Mouse (Mus musculus): ENCODE data around the gene Kbtbd4.

Gene Kbtbd4

GRCm38 (mm10) chr2:90906721-90907120, 2.2 kb downstream of the Kbtbd4 start:
- DNase-seq, result no peak

- DNase-seq, result no peak
Measured at GRCm38 (mm10) chr2:90910861-90911260, 6.3 kb downstream of the Kbtbd4 start.

GRCm38 (mm10) chr2:90911668-90912067, 7.1 kb downstream of the Kbtbd4 start:
- no peak for DNase-seq

GRCm38 (mm10) chr2:90913671-90914070, 9.1 kb downstream of the Kbtbd4 start:
- peak; percentile 48 to 53 for DNase-seq

GRCm38 (mm10) chr2:90915516-90915915, 11.0 kb downstream of the Kbtbd4 start:
- no peak for DNase-seq

DNA sequence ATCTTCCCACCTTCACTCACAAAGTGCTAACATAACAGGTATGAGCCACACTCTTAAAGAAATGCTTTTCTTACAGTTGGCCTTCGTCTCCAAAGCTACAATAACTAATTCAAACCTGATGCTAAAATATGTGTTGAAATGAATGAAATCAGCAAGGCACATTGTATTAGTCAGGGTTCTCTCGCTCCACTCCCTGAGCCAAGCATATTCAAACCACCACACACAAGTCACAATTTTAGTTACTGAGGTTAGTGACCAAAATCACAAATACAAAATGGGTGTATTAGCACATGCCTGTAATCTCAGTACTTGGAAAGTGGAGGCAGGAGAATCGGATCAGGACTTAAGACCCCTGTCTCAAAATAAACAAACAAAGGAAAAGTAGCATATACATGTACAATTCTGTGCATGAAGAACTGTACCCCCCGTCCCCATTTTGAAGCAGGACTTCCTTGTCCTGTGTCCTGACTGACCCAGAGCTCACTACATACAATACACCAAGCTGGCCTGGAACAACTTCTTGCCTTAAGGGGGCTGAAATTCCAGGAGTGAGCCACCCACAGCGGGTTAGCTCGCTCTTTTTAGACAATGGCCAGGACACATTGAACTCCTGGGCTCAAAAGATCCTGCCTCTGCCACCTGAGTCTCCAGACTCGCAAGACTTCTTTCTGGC, 12.2 kb downstream of the Kbtbd4 start:
- DNase-seq, result no peak

- peak; percentile 70 to 82 for DNase-seq
Measured at GRCm38 (mm10) chr2:90917233-90917998, 12.9 kb downstream of the Kbtbd4 start.

GRCm38 (mm10) chr2:90917999-90918698, 13.6 kb downstream of the Kbtbd4 start:
- peak in 1 of 2 experiments; percentile 31 for DNase-seq

GRCm38 (mm10) chr2:90921178-90921577, 16.6 kb downstream of the Kbtbd4 start:
- DNase-seq, result no peak

- DNase-seq, result no peak
Measured at GRCm38 (mm10) chr2:90922636-90923035, 18.1 kb downstream of the Kbtbd4 start.

- no peak for DNase-seq
Measured at GRCm38 (mm10) chr2:90928566-90928965, 24.0 kb downstream of the Kbtbd4 start.

- DNase-seq, result no peak
Measured at GRCm38 (mm10) chr2:90931829-90932228, 27.3 kb downstream of the Kbtbd4 start.

DNA sequence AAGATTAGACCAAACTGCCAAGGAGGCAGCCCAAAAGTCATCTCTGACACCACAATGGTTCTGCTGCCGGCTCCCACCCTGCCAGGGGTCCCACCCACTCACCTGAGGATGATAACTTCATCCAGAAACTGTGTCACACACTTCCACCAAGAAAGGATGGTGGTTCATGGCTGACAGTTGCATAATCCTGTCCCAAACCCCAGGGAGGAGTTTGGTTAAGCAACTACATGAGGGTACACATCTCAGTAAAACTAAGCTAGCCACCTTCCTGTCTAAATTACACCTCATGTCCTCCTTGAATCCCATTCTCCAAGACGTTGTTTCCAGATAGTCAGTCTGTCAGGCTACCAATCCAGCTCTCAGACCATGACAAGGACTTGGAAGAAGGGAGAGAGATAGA, 27.7 kb downstream of the Kbtbd4 start:
- no peak for DNase-seq

GRCm38 (mm10) chr2:90938362-90938761, 33.8 kb downstream of the Kbtbd4 start:
- no peak for DNase-seq

GRCm38 (mm10) chr2:90939750-90940149, 35.2 kb downstream of the Kbtbd4 start:
- peak in 1 of 2 experiments; percentile 30 for DNase-seq

DNA sequence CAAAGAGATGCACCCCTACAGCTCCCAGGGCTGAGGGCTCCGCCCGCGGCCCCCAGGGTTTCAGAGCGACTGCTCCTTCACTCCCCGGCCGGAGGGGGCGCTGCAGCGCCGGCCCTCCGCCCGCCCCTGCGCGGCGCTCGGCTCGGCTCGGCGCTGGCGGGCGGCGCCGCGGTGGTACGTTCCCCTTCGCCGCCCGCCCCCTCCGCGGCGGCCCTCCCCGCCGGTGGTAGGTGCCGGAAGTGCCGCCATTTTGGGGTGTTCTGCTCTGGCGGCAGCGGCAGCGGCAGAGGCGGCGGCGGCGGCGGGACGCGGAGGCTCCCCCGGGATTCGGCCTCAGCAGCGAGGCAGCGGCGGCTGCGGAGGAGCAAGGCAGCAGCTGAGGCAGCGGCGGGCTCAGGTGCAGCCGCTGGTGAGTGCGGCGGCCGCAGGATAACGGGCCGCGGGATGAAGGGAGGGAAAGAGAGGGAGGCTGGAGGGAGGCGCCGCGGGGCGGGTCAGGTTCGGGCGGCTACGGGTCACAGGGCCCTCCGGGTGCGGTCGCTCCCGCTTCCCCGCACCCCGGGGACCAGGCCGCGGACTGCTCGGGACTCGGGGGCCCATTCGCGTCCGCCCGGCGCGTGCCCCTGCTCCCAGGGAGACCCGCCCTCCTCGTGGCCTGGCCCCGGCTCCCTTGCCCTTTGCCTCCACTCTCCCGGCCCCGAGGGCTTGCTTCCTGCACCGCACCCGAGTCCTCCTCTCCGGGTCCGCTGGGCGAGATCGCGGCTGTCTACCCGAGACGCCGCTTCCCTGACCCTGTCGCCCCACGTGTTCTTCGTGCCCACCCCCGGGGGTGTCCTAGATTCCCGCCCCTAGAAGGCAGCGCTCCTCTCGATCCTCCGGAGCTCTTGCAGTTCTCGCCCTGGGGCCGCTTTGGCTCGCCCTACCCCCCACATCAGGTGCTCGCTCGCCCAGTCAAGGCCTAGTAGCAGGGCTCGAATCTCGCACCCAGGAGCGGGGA, 36.0 kb downstream of the Kbtbd4 start, which contains the start of gene Celf1:
Gene Celf1 (plus strand): TSS at position 150 of the 997 bp plus-strand sequence.
- DNase-seq, result peak; percentile 80 to 91

- DNase-seq, result no peak
Measured at GRCm38 (mm10) chr2:90941744-90942143, 37.2 kb downstream of the Kbtbd4 start.

- no peak for DNase-seq
Measured at GRCm38 (mm10) chr2:90950149-90950548, 45.6 kb downstream of the Kbtbd4 start.

GRCm38 (mm10) chr2:90950582-90951194, 46.1 kb downstream of the Kbtbd4 start:
- no peak for DNase-seq

GRCm38 (mm10) chr2:90953461-90953860, 48.9 kb downstream of the Kbtbd4 start:
- DNase-seq, result no peak

GRCm38 (mm10) chr2:90956053-90956452, 51.5 kb downstream of the Kbtbd4 start:
- peak in 1 of 2 experiments; percentile 34 for DNase-seq

DNA sequence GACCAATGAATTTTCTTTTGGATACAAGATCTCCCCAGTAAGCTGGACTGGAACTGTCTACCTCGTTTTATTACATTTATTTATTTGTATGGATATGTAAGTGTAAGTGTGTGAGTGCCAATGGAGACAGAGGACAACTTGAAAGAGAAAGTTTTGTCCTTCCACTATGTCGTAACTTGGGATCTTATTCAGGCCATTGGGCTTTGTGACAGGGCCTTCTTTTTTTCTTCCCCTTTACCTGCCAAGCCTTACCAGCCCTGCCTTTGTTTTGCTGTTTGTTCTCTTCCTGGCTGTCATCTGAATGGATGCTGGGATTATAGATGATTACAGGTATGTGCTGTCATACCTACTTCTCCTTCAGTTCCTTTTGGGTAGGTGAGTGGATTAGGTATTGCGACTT, 54.3 kb downstream of the Kbtbd4 start:
- no peak for DNase-seq

Data from cerebellum, adult 18-20 months (tissue).